Mouse (Mus musculus) c-Kit-positive CD71-positive TER-119-negative erythroid progenitor cells, embryonic 14.5 days (primary cell): ENCODE measurements around the gene Pole4.
"Not testable (repeated sequence)": the region's sequence is repeated elsewhere in the genome, so short reads cannot be mapped to it uniquely, and the experiment has no call there.

ENCODE experiments used
- DNase-seq: peaks from one replicate; pipeline ENCODE4 v3.0.0-alpha.2; 2013; ENCODE audit warnings: low read depth

Gene Pole4

DNA sequence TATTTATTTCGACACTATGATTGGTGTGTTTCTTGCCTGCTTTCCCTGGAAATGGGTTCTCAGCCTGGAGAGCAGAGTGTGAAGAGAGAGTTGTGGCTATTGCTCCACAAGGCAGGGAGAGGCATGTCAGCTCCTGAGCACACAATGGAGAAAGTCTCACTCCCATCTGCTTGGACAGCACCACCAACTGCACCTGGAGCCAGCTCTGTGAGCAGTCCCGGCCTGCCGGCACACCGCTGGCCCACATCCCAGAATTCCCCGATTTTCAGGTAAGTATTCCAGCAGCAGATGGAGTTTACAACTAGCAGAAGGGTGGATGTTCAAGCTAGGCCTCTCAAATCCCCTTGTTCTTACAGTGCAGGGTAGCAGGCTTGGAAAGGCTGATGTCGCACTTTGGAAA is 10.1 kb upstream of the Pole4 start:
- DNase-seq: no peak

DNA sequence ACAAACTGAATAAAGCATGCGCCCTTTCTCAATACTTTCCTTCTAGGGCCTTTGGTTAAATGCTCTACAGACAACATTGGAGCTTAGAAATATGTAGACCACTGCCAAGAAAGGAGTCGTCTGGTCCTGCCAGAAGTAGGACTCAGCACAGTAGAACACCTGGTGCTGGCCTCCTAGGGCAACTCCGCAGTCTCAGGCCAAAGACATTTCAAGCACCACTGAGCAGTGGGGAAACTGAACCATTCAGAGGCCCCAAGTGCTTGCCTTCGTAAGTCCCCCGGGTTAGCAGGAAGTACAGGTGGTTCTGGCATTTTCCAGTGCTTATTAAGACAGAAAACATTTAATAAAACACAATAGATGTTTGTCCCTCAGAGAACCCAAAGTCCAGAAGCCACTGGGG is 9.7 kb upstream of the Pole4 start:
- DNase-seq: no peak

GRCm38 (mm10) chr6:82714243-82714642 is 9.1 kb upstream of the Pole4 start:
- peak; percentile 58 for DNase-seq

- DNase-seq: no peak
These were observed 2.6 kb upstream of the Pole4 start for GRCm38 (mm10) chr6:82707742-82708141.

- no peak for DNase-seq
These were observed 2.1 kb upstream of the Pole4 start for GRCm38 (mm10) chr6:82707241-82707640.

DNA sequence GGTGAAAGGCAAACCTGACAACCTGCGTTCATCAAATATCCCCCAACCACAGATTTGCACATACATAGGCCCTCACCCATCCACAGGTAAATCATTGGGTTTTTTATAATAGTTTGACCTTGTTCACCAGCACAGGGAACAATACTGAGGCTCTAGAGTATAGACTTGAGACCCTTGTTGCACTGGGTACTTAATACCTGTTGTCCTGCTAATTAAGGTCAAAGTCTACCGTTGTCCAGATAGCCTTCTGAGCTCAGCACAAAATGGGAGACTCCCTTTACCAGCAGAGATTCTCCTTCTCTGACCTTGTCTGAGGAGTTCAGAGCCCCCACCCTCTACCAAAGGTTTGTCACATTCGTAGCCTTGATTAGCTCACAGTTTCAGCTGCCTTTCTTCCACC is 1.5 kb downstream of the Pole4 start:
- no peak for DNase-seq

DNA sequence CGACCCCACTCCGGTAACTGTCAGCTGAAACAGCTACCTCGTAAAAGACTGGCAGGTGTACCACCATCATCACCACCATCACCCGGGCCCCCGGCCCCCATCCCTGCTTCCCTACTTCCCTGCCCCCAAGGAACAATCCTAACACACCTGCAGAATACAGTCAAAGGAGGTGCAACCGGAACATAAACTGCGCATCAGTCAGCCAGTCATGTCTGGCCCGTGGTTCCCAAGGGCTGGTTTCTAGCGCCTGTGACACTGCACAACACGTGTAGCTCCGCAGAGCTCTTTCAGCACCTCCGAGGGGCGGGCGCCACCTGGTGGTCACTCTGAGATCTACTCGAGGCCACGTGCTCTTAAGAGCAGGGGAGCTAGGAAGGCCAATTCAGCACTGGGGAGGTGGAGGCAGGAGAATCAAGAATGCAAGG is 2.6 kb downstream of the Pole4 start:
- peak; percentile 68 for DNase-seq

DNA sequence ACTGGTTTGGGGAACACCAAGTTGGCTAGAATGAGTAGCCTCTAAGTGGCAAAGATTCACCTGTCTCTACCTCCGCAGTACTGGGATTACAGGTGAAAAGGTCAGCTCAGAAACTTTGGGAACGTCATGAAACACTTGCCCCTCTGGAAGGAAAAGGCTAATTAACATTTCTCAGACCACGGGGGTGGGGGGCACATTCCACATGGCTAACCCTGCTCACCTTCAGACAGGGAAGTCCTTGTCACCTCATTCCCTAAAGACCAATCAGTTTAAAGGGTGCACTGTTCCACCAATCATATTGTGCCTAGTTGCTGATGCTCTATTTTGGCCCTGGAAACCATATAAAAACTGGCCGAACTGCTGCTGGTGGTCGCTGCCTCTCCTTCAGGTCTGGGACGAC is 3.9 kb downstream of the Pole4 start:
- DNase-seq: no peak

DNA sequence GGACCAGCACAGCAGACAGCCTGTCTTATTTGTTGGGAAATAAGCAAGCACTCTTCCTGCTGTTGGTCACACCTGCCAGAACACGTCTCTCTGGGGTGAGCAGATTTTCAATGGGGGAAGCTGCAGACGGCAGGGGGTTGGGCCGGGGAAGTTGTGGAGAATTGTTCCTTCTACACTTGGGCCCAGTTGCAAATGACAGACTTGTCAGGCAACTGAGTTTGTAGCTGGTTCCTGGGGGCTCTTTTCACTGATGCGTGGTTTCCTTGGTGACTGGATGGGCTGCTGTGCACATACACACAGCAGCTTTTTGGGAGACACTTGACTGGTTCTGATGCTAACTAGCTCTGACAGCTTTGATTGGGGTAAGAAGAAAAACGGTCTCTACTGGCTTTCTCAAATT is 5.3 kb downstream of the Pole4 start:
- DNase-seq: no peak

DNA sequence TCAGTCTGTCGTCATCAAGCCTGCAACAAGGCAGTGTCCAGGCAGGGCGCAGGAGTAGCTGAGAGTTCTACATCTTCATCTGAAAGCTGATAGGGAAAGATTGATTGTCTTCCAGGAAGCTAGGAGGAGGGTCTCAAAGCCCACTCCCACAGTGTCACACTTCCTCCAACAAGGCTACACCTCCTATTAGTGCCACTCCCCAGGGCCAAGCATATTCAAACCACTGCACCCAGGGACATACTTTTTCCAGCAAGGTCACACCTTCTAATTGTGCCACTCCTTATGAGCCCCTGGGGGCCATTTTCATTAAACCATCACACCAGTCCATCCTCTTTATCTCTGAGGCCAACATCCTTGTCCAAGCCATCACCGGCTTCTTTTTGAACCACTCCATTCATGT is 8.4 kb downstream of the Pole4 start:
- no peak for DNase-seq

GRCm38 (mm10) chr6:82694668-82695067 is 10.5 kb downstream of the Pole4 start:
- no peak for DNase-seq

DNA sequence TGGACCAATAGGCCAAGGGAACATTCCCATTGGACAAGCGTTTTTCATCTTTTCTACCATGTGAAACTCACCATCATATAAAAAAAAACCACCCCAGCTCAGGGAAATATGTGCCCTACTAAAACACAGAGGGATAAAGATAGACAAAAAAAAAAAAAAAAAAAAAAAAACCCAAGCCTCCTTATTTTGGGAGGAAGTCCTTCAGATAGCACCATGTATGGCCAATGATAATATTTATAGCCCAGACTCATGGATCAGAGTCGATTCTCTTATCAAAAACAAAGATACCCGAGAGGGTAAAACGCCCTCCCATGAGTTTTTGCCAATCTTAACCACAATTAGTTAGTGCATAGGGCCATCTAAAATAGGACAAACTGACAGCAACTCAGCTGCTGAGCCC is 15.7 kb downstream of the Pole4 start:
- DNase-seq: no peak

DNA sequence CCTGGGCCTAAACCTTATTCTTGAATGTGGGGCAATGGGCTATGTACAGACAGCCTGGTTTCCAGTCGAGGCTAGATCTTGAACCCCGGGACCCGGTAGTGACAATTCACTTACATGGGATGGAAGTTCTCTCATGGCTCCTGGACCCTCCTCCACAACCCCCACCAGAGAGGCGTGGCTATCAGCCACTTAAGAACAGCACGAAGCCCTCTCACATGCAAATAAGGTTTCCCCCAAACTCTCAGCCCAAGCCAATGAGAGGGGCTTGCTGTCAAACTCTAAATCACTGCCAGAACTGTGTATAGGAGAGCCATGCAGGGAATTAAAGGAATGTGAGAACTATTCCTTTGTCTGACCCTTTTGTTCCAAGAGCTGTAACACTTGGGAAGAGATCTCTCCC is 16.6 kb downstream of the Pole4 start:
- DNase-seq: not testable (repeated sequence)

- no peak for DNase-seq
These were observed 21.0 kb downstream of the Pole4 start for GRCm38 (mm10) chr6:82684136-82684535.

DNA sequence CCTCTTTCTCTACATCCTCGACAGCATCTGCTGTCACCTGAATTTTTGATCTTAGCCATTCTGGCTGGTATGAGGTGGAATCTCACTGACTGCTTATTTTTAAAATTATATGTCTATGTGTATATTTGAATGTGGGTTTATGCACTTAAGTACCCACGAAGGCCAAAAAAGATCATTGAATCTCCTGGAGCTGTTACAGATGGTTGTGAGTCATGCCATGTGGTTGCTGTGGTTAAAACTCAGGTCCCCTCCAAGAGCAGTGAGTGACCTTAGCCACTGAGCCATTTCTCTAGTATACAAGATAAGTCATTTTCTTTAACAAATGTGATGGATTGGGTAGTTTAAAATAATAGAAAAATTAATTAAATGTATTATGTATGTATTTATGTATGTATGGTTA is 25.9 kb downstream of the Pole4 start:
- DNase-seq: not testable (repeated sequence)

- DNase-seq: not testable (repeated sequence)
These were observed 27.5 kb downstream of the Pole4 start for GRCm38 (mm10) chr6:82677629-82678028.

- no peak for DNase-seq
These were observed 38.7 kb downstream of the Pole4 start for GRCm38 (mm10) chr6:82666480-82666879.

DNA sequence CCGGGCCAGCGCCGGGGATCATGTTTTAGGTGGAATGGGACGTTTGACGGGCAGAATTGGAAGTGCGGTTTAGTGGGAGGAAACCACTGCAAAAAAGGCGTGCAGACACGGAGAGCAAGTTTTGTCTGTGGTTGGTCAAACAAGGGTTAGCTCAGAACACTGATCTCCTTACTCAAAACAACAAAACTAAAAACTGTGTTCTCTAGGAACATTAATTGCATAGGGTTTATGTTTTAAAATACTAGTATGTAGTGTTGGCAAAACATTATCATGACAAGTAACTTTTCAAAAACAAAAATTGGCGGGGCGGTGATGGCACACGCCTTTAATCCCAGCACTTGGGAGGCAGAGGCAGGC is 52.0 kb downstream of the Pole4 start:
- no peak for DNase-seq

DNA sequence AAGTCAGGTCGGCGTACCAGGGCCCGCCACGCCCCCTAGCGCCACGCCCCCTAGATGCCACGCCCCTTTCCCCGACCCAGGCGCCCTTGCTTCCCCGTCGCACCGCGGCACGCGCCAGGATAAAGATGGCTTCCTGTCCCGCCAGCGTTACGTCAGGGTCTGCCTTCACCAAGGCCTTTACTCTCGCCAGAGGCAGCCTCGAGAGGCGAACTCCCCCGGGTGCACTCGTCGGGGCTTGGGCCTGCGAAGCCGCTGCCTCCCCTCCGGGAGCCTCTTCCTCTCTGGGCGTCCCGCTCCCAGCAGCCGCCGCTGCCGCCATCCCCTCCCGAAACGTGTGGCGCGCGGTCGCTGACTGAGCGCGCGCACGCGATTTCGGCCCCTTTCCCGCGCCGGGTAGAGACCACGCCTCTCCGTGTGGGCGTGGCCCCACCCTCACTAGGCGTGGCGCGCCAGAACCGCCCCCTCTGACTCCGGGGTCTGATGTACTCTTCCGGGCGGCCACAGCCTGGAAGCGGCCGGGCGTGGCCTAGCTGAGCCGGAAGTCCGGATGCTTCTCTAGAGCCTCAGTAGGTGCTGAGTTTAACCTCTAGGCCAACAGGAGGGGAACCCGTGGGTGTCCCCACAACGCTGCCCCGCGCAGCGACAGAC is 52.5 kb downstream of the Pole4 start:
- DNase-seq: peak; percentile 89

- DNase-seq: no peak
These were observed 56.1 kb downstream of the Pole4 start for GRCm38 (mm10) chr6:82649096-82649495.

DNA sequence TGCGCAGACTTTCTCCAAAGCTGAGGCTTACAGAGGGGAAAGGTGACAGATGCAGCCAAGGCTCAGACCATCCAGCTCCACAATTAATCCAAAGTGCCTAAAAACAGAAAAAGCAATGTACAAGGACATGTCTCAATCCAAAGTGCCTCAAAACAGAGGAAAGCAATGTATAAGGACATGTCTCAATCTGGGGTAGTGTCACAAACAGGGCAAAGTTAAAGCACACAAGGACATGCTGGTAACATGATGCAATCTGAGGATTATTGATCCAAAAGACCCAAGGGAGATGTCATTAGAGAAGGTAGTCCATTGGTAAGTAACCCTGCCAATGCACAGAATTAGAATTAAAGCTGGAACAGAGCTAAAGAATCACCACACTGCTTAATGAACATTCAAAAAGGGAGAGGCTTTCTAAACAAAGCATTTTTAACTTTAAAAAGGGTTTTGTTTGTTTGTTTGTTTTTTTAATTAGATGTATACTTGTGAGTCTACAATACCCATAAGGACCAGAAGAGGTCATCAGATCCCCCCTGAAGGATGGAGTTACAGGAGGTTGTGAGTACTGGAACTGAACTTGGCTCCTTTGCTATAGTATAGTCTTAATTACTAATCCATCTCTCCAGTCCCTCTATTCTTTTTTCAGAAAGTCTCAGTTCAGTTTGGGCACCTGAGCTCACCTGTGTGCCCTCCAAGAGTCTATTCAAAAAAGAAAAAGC is 57.1 kb downstream of the Pole4 start:
- DNase-seq: no peak

GRCm38 (mm10) chr6:82647001-82647400 is 58.2 kb downstream of the Pole4 start:
- DNase-seq: no peak

DNA sequence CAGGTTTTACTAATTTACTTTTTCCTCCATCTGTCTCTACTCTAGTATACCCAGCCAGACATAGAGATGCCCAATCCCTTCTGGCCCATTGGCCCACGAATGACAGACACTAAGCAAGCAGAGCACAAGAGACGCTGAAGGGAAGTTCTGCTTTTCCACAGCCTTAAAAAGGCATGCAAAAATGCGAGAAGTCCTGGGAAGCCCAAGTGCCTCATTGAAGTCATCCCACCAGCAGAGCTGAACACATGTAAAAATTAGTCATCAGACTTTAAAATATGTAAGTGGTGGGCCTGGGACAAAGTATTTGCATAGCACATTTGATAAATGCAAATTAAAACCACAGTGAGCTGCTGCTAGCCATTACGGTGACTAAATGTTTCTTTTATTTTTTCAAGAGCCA is 65.1 kb downstream of the Pole4 start:
- DNase-seq: no peak

- DNase-seq: not testable (repeated sequence)
These were observed 79.8 kb downstream of the Pole4 start for GRCm38 (mm10) chr6:82625331-82625730.
